Comparison of ENCODE assay signal across 10 mouse cellular contexts in genomic region chr1:160378367-160378766, GRCm38 (mm10).
DNase-seq lines count a peak whose midpoint lies in the region; ATAC-seq and TF ChIP-seq lines count a peak whose summit lies in the region.
"Had no signal": no experiment of that assay in that cellular context is flagged by ENCODE, and none has a peak within 500 bp of the region (broad histone marks: within the 10 kb centered on the region; RNA-seq: fewer than 3 reads in every experiment).

No protein-coding gene starts in this region.

- no peak overlapping the region for H3K9ac ChIP-seq in hindbrain, embryonic 15.5 days
- H3K9ac ChIP-seq in hindbrain, embryonic 13.5 days = no peak overlapping the region
- H3K9ac ChIP-seq in liver, postnatal 0 days (replicated peaks) = no peak overlapping the region
- no peak overlapping the region for H3K9ac ChIP-seq in forebrain, embryonic 16.5 days (replicated peaks; ENCODE audit: low read depth, low read length)
- H3K9ac ChIP-seq: liver, embryonic 13.5 days had no signal

- no peak overlapping the region for H3K27ac ChIP-seq in hindbrain, embryonic 15.5 days (replicated peaks)
- H3K27ac ChIP-seq in hindbrain, embryonic 13.5 days = no peak overlapping the region
- H3K27ac ChIP-seq in liver, postnatal 0 days (ENCODE audit: low read depth) = no peak overlapping the region
- no peak overlapping the region for H3K27ac ChIP-seq in forebrain, embryonic 16.5 days (ENCODE audit: low read length)
- H3K27ac ChIP-seq: heart, embryonic 10.5 days; liver, embryonic 13.5 days had no signal

- H3K4me2 ChIP-seq in hindbrain, embryonic 15.5 days = no peak overlapping the region
- H3K4me2 ChIP-seq in hindbrain, embryonic 13.5 days = no peak overlapping the region
- no peak overlapping the region for H3K4me2 ChIP-seq in liver, postnatal 0 days (ENCODE audit: low read depth, low read length)
- no peak overlapping the region for H3K4me2 ChIP-seq in forebrain, embryonic 16.5 days (ENCODE audit: low read length)
- H3K4me2 ChIP-seq: liver, embryonic 13.5 days had no signal

- no peak for DNase-seq in liver, postnatal 0 days
- DNase-seq in liver (no peak), ES-CJ7 (ENCODE audit: low read depth, low spot score) (peak; percentile 32)
- no peak for DNase-seq in spleen, adult 18-20 months
- no peak for DNase-seq in cerebellum, adult 9-11 months
- DNase-seq: liver, embryonic 13.5 days had no signal

- TF ChIP-seq EP300 in liver, postnatal 0 days (IDR thresholded peaks at IDR 0.05; ENCODE audit: low read depth) = no peak

- no peaks in the 10 kb centered on the region for H3K9me3 ChIP-seq in hindbrain, embryonic 15.5 days
- H3K9me3 ChIP-seq in hindbrain, embryonic 13.5 days = no peaks in the 10 kb centered on the region
- no peaks in the 10 kb centered on the region for H3K9me3 ChIP-seq in liver, postnatal 0 days (ENCODE audit: low read length)
- no peaks in the 10 kb centered on the region for H3K9me3 ChIP-seq in forebrain, embryonic 16.5 days (ENCODE audit: control insufficient read depth, low read length)
- H3K9me3 ChIP-seq: heart, embryonic 10.5 days; liver, embryonic 13.5 days had no signal

- peak; percentile 23 for TF ChIP-seq CTCF in liver, postnatal 0 days (IDR thresholded peaks at IDR 0.05; ENCODE audit: low read depth)

- no peaks in the 10 kb centered on the region for H3K4me1 ChIP-seq in hindbrain, embryonic 15.5 days (replicated peaks)
- no peaks in the 10 kb centered on the region for H3K4me1 ChIP-seq in hindbrain, embryonic 13.5 days (replicated peaks)
- 0 out of 2 replicates have a peak, but pooled peaks cover 5% of the 10 kb centered on the region for H3K4me1 ChIP-seq in liver, postnatal 0 days (ENCODE audit: insufficient read depth)
- H3K4me1 ChIP-seq in forebrain, embryonic 16.5 days (replicated peaks; ENCODE audit: control insufficient read depth, insufficient read depth, low read length) = no peaks in the 10 kb centered on the region
- H3K4me1 ChIP-seq: heart, embryonic 10.5 days; liver, embryonic 13.5 days had no signal

- no peaks in the 10 kb centered on the region for H3K36me3 ChIP-seq in hindbrain, embryonic 15.5 days
- H3K36me3 ChIP-seq in hindbrain, embryonic 13.5 days = no peaks in the 10 kb centered on the region
- no peaks in the 10 kb centered on the region for H3K36me3 ChIP-seq in liver, postnatal 0 days (replicated peaks; ENCODE audit: insufficient read depth, low read length)
- H3K36me3 ChIP-seq in forebrain, embryonic 16.5 days (ENCODE audit: control insufficient read depth, insufficient read depth) = no peaks in the 10 kb centered on the region
- H3K36me3 ChIP-seq: heart, embryonic 10.5 days; liver, embryonic 13.5 days had no signal

- H3K27me3 ChIP-seq in hindbrain, embryonic 15.5 days = no peaks in the 10 kb centered on the region
- H3K27me3 ChIP-seq in hindbrain, embryonic 13.5 days = no peaks in the 10 kb centered on the region
- H3K27me3 ChIP-seq in liver, postnatal 0 days (ENCODE audit: insufficient read depth, low read length) = no peaks in the 10 kb centered on the region
- no peaks in the 10 kb centered on the region for H3K27me3 ChIP-seq in forebrain, embryonic 16.5 days (replicated peaks; ENCODE audit: control insufficient read depth, insufficient read depth, low read length)
- H3K27me3 ChIP-seq: liver, embryonic 13.5 days had no signal

- ATAC-seq in hindbrain, embryonic 15.5 days (ENCODE audit: low FRiP score, low read depth) = peak; percentile 27; the same call in 1 of the 2 replicates
- ATAC-seq in hindbrain, embryonic 13.5 days (ENCODE audit: low FRiP score) = no peak
- ATAC-seq in liver, postnatal 0 days = no peak
- peak; percentile 2; the same call in 1 of the 2 replicates for ATAC-seq in forebrain, embryonic 16.5 days

- WGBS in hindbrain, embryonic 15.5 days = 94% methylated on average over 1 of the region's 1 CpGs
- 96% methylated on average over 1 of the region's 1 CpGs for WGBS in hindbrain, embryonic 13.5 days
- WGBS in liver, postnatal 0 days (ENCODE audit: insufficient replicate concordance) = 97% methylated on average over 1 of the region's 1 CpGs
- WGBS in forebrain, embryonic 16.5 days = 96% methylated on average over 1 of the region's 1 CpGs

- H3K4me3 ChIP-seq in hindbrain, embryonic 15.5 days = no peak overlapping the region
- no peak overlapping the region for H3K4me3 ChIP-seq in hindbrain, embryonic 13.5 days
- H3K4me3 ChIP-seq in liver, postnatal 0 days (ENCODE audit: low read depth, low read length) = no peak overlapping the region
- H3K4me3 ChIP-seq in forebrain, embryonic 16.5 days (replicated peaks; ENCODE audit: low read length) = no peak overlapping the region
- H3K4me3 ChIP-seq: heart, embryonic 10.5 days; liver, embryonic 13.5 days had no signal

Comparison
In these comparisons a context has a peak if more than half of its experiments do, and no peak if none do; other contexts are left out.
1. ATAC-seq: peak in hindbrain, embryonic 15.5 days (single experiment) and forebrain, embryonic 16.5 days (single experiment); none in hindbrain, embryonic 13.5 days (single experiment) and liver, postnatal 0 days (single experiment).